Mouse (Mus musculus) lung, postnatal 36 days (tissue): ENCODE data around the gene Mitf.

Source experiments
- DNase-seq: peaks from one replicate; pipeline ENCODE4 v3.0.0; 2022; ENCODE audit warnings: mixed read lengths

The Mitf gene

DNA sequence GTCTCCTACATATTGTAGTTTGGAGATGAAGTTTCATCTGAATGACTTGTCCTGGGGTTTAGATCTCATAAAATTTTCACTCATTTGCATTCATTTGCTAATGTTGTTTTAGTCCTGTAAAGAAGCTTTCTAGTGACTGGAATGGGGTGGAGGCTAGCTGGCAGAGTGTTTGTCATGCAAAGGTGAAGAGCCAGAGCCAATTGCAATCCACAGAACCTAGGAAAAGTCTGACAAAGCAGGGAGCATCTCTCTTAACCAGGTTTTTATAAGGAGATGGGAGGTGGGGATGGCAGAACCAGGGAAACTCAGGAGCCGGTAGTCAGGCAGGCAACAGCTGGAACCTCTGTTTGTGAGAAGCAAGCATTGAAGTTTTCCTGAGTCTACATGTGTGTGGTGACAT is 144.9 kb downstream of the Mitf start:
- DNase-seq: no peak

- peak; percentile 54 for DNase-seq
These were observed 146.0 kb downstream of the Mitf start for GRCm38 (mm10) chr6:97952845-97953244.

GRCm38 (mm10) chr6:97956121-97956520 is 149.3 kb downstream of the Mitf start:
- DNase-seq: no peak

DNA sequence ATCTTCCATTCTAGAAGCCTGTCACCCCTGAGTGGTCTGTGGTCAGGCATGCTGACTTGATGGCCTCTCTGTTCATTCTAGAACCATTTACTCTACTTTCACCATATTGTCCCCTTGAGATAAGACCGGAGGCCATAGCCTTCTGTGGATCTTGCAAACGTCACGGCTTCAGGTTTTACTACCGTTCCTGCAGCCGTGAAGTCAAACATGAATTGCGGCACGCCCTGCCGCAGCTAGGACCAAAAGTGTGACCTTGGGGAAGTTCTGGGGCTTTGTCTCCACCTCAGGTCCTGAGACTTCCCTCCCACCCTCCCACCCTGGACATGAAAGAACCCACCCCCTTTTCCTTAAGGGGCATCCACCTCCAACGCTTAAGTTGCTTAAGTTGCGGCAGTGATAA is 149.8 kb downstream of the Mitf start:
- DNase-seq: no peak

DNA sequence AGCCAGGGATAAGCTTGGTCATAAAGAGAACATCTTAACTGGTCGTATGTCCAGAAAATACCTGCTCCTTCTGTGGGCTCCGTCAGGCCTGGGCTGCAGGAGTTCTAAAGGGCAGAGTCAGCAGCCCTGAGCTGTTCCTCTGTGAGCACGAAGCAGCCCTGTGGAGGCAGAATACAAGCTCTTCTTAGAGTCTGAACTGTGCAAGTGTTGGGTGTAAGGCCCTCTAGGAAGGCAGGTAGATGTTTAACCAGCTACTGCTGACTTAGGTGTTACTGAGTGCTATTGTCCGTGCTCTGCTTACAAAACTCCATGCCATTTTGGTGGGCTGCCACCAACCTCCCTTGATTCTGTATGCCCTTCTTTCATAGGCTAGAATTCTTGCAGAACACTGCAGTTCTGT is 151.4 kb downstream of the Mitf start:
- DNase-seq: no peak

GRCm38 (mm10) chr6:97961776-97962175 is 154.9 kb downstream of the Mitf start:
- DNase-seq: no peak

DNA sequence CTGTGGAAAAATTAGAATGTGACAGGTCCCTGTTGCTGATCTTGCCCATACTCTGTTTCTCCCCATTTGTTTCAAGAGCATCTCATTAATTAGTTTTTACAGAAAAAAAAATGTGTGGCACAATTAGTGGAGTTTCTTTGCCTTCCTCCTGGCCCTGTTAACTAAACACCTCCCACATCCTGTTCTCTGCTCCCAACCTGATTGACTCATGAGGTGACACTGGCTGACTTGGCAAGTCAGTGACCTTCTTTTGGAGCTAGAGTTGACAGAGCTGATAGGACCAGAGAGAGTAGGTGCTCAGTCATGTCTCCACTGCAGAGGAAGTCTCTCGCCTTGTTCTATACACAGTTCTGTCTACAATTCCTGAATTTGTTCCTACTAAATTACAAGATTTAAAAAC is 155.5 kb downstream of the Mitf start:
- DNase-seq: no peak

- no peak for DNase-seq
These were observed 157.9 kb downstream of the Mitf start for GRCm38 (mm10) chr6:97964750-97965149.

- no peak for DNase-seq
These were observed 174.8 kb downstream of the Mitf start for GRCm38 (mm10) chr6:97981668-97982067.

DNA sequence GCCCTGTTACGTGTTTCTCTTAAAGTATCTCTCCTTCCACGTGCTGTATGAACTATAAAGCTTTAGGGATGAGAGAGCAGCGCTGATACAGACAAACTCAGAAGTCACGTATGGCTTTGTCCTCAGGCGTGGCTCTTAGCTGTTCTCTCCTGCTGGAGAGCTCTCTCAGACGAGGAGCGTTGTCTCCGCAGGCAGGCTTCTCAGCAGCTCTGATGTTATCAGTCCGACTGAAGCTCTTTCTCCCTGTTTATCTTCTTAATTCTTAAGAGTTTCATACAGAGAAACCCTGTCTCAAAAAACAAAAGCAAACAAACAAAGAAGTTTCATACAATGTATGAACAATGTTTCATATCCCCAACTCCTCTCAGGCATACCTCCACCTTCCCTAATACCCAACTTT is 178.8 kb downstream of the Mitf start:
- DNase-seq: no peak

GRCm38 (mm10) chr6:97986417-97986816 is 179.6 kb downstream of the Mitf start:
- no peak for DNase-seq

DNA sequence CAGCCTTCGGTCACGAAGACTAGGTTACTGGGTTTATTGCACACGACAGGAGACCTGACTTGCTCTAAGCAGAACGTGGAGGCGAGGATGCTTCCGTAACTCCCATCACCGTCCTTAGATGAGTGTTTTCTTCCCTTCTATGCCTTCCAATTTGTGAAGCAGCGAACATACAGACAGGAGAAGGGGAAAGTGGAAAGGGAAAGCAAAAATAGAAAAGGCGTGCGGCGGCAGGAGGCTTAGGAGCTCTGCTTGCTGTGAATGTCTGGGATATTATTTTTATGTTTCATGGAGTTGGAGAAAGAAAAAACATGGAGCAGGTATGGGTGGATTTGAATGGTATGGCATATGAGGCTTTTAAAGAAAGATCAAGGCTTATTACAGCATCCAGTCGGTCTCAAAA is 186.7 kb downstream of the Mitf start:
- no peak for DNase-seq

GRCm38 (mm10) chr6:97995606-97996307 is 188.9 kb downstream of the Mitf start:
- peak; percentile 32 for DNase-seq

GRCm38 (mm10) chr6:98001551-98001950 is 194.7 kb downstream of the Mitf start:
- peak; percentile 86 for DNase-seq

GRCm38 (mm10) chr6:98003114-98003513 is 196.3 kb downstream of the Mitf start:
- DNase-seq: peak; percentile 66

DNA sequence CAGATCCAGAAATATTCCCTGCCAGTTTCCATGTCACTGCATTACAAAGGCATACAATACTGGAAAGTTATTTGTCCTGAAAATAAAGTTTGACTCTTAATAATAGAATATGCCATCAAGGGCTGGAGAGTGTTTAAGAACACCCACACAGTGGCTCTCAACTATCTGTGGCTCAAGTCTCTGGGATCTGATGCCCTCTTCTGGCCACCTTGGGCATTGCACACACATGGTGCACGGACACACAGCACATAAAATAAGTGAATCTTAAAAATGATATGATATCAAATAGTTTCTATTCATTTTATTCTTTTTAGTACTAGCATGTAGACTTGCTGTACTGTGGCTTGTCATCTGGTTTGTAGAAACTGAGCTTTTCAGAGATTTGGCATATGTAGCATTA is 198.7 kb downstream of the Mitf start:
- peak; percentile 32 for DNase-seq

DNA sequence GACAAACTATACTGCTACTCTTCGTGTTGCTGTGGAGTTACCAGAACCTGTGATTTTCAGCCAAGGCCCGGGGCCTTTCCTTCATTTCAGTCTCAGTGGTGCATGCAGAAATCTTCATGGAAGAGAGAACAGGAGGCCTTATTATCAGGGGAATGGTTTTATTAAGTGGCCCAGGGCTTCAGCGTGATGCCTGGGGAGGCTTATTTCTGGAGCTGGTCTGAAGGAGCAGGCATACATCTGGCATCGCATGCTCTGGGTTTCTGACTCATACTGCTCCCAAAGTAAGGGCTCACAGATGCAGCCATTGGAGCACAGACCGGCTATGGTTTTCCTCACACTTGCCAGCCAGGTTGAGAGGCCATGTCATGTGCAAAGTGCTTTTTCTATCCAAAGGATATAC is 208.2 kb downstream of the Mitf start:
- DNase-seq: no peak

GRCm38 (mm10) chr6:98015819-98016218 is 209.0 kb downstream of the Mitf start:
- DNase-seq: no peak

DNA sequence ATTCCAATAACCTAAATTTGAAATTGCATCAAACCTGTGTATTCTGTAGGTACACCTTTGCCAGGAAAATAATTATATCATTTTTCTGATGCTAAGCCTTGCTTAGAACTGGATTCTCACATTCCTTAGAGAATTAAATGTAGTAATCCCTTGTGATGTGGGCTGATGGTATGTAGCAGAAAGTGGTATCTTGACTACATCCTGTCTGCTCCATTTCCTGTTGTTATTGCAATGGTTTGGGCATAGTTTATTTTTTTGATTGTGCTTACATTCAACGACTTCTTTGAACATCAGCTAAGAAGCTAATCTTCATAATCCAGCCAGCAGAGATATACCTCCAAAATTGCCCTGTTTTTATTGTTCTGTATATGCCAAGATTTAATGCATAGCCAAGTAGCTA is 217.0 kb downstream of the Mitf start:
- no peak for DNase-seq

DNA sequence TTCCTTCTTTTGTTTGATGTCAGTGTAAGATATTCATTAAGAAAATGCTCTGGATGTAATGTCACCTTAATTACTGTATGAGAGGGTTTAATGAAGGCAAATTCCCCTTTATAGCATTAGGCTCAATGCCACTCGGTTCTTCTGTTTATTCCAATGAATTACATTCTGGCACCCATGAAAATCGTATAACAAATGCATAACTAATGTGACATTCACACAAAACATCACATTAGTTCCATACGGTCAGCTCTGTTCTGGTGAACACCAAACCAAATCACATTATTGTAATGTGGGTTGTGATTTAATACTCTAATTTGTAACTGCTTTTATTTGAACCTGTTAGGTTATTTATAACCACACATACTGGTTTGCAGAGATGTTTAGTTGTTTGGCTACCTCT is 231.7 kb downstream of the Mitf start:
- no peak for DNase-seq

- no peak for DNase-seq
These were observed 234.9 kb downstream of the Mitf start for GRCm38 (mm10) chr6:98041795-98042194.

- no peak for DNase-seq
These were observed 239.7 kb downstream of the Mitf start for GRCm38 (mm10) chr6:98046295-98047108.

- no peak for DNase-seq
These were observed 240.9 kb downstream of the Mitf start for GRCm38 (mm10) chr6:98047741-98048140.

DNA sequence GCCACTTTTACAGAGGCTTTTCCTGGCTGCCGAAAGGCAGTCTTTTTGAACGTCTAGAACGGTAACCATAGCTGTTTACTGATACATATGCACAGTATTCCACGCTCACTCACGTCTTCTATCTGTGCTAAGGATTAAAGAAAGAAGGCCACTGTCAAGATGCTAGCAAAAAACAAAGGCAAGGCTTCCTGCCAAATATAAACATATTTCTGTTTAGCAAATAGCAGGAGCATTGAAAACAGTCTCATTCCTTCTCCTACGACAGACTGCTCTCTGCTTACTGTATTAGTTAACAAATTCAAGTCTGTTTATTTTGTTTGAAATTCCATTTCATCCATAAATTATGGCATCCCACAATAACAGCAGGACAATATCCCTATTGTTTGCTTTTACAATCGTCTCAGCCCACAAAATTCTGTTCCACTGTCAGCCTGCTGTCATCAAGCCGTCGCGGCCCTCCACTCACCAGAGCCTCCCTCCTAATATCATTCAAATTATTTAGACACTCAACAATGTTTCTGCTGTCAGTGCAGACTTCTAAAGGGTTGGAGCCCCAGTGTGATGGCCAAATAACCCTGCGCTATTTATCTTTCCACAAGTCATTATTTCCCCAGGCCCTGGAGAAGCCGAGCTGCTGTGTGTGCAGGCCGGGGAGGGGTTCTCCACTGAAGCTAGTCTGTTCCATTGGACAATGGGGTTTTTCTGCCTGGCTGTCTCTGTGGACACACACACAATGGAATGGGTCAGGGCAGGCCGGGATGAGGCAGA is 242.0 kb downstream of the Mitf start:
- no peak for DNase-seq
